Mouse (Mus musculus): ENCODE results near the gene Ttc7b.

DNA sequence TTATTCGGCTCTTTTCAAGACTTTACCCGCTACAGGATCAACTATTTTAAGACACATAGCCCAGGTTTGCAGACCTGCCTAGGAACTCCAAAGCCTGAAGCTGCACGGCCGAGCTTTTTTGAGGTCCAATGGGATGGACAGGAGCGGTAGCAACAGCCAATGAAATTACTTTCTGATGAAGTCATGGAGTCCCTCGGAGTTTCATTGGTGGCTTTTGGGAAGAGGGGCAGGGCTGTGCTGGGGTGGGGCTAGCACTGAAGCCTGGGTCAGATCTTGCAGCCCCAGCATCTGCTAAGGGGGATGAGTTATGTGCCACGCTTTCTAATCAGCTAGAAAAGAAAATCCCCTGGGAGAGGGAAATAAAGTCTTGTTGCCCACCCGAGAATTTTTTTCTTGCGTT, 7.1 kb upstream of the Ttc7b start:
- no peak for TF ChIP-seq CTCF (IDR thresholded peaks at IDR 0.05; ENCODE audit: control insufficient read depth, insufficient read depth, insufficient replicate concordance, low read depth, low read length)
- no peak for TF ChIP-seq POLR2A (IDR thresholded peaks at IDR 0.05; ENCODE audit: control insufficient read depth, low read depth, low read length)
